Mouse (Mus musculus) adrenal gland (tissue): ENCODE data around the gene Lrrc38.

Experiments used
- intact Hi-C: fragments of 180-260 bp; cut with DNase I; formaldehyde crosslinking; loops from one replicate; pipeline ENCODE4 v1.15.1; 2025

Lrrc38 gene

GRCm38 (mm10) chr4:143350047-143351015 lies 774 bp downstream of the Lrrc38 start:
- intact Hi-C loops = no loop called here

DNA sequence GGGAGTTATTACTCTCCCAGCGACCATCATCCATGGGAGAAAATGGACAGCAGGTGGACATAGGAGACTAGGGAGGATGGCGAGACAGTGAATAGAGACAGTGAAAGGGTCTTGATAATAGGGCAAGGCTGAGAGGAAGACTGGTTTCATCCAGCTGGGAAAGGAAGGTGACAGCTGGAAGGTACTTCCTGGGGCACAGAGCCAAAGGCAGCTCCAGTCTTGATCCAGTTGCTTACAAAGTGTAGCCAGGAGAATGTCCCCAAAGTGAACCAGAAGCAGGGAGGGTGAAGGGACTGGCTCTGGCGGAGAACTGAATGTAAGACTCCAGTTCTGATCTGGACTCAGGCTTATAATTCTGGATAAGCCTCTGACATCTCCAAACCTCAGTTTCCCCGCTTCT lies 2.7 kb downstream of the Lrrc38 start:
- intact Hi-C loops = no loop called here

DNA sequence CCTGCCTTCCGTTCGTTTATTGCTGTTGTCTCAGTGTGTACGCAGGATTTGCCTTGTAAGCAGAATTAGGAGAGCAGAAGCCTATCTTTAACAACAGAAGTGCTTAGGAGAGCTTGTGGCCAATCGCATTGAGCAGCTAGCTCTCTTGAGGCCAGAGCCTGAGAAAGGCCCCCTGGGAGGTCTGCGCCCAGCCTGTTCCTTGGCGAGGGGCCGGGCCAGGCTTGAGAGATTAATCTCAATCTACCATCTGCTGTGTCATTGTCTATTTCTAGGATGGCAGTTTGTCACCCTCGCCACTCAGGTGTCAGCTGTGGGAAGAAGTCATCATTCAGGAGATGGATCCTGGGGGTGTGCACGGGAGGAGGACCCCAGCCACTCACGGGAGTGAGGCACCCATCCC lies 12.0 kb downstream of the Lrrc38 start:
- intact Hi-C loops = no loop called here

DNA sequence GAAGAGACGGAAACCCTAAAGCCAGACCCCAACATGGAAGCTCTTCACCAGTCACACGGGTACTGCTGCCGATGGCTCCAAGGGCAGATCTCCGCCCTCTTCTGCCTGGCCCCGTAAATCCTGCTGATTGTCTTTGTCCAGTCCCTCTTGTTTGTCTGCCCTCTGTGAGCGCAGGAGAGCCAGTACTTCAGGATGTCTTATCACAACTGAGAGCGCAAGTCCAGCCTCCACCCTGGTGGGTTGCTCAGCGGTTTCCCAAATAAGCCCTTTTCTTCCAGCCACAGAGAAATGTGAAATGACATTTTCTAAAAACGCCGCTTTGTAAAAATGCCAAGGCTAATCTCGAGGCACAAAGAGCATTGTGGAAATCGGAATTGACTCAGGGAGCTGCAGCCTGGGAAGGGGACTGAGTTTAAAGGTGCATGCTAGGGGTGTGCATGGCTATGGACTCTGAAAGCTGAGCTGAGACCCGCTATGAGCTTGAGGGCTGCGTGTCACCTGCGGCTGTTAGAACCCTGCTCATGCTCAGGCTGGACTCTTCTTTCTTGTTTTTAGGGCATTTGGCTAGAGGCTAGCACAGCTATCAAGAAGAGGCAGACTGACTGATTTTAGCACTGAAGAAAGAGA lies 17.0 kb downstream of the Lrrc38 start:
- intact Hi-C loops = no loop called here

DNA sequence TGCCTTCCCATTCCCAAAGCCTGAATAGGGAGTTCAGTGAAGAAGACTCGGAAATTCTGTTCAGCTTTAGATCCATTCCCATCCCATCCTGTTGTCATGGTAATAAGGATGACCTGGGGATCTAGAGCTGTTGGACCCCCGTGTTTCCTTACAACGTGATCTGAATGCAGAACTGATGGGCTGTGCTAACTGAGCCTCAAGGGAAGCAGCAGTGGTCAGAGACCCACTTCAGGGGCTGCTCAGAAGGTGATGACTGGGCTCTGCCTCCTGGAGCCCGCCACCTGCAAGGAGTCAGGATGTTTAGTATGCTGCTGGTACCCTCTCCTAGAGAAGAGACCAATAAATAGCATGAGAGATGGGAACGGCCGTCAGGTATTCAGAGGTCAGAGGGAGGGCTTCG lies 29.9 kb downstream of the Lrrc38 start:
- intact Hi-C loops = no loop called here

- intact Hi-C loops = loop anchor here (2.0 kb wide), 1 partner anchor 55 kb away; no protein-coding TSS in a partner anchor
Observed at GRCm38 (mm10) chr4:143379931-143380715, 30.6 kb downstream of the Lrrc38 start.

DNA sequence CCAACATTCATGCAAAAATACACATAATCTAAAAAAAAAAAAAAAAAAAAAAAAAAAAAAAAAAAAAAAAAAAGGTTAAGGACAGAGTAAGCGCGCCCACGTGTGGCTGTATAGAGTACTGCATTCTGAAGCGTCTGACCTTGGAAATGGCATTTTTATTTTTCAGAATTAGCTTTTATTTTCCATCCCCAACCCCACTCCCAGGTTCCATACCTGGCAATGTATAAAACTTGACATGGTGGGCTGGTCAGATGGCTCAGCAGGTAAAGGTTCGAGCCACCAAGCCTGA lies 31.1 kb downstream of the Lrrc38 start:
- intact Hi-C loops = loop anchor here (2.0 kb wide), 1 partner anchor 56 kb away; no protein-coding TSS in a partner anchor

GRCm38 (mm10) chr4:143382163-143382562 lies 32.6 kb downstream of the Lrrc38 start:
- intact Hi-C loops = no loop called here

DNA sequence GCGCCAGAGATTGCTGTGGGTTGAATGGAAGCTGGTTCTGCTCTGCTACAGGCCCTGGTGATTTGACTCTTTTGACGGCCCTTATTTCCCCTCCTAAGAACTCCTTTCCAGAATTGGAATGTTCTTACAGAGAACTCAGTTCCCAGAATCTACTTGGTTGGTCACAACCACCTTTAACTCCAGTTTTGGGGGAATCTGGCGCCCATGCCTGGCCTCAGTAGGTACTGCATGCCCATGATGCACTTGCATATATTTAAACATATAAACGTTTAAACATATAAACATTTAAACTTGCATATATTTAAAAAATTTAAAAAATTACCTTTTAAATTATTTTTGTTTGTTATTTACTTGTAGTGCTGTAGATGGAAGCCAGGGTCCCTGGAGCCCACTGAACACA lies 34.1 kb downstream of the Lrrc38 start:
- intact Hi-C loops = no loop called here

DNA sequence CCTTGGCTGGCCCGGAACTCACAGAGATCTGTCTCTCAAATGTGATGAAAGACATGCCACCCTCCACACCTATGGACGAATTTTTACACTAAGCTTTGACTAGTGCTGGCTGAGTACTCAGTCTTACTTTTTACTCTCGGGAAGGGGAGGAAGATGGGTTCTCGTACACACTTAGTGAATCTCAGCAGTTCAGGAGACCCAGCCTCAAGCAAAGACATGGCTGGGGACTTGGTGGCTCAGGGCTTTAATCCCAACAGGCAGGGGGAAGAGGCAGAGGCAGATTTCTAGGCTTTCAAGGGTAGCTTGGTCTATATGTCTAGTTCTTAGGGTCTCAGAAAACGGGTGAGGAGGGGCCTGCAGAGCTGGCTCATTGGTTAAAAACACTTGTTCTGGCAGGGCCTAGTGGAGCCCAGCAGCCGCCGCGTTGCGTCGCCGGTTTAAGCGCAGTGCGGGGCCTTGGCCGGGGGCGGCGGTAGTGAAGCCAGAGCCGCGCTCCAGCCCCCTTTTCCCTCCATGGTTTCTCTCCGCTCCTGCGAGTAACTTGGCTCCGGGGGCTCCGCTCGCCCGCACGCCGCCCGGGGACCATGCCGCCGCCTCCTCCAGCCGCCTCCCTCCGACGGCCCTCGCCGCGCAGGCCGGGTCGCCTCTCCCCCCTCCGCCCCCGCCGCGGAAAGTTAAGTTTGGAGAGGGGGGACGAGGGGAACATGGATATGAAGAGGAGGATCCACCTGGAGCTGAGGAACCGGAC lies 39.6 kb downstream of the Lrrc38 start:
- intact Hi-C loops = no loop called here

DNA sequence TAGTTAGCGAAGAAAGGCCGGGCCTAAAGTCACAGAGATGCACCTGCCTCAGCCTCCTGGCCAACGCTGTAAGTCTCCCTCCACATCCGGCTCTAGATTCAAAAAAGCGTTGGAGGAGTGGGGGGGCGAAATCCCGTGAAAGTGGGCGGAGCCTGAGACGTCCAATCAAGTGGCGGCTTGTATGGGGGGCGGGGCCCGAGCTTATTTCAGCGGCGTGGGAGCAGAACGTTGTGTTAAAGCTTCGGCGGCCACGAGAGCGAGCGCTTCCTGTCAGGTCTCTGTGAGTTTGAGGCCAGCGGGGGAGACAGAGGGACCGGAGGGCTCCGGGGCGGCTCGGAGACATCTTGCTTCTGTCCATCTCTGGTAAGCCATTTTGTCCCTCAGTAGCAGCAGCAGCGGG lies 44.6 kb downstream of the Lrrc38 start, which contains the start of gene Pramel1:
TSS of gene Pramel1 (plus strand) at position 248 of the 400 bp plus-strand sequence.
- intact Hi-C loops = no loop called here

DNA sequence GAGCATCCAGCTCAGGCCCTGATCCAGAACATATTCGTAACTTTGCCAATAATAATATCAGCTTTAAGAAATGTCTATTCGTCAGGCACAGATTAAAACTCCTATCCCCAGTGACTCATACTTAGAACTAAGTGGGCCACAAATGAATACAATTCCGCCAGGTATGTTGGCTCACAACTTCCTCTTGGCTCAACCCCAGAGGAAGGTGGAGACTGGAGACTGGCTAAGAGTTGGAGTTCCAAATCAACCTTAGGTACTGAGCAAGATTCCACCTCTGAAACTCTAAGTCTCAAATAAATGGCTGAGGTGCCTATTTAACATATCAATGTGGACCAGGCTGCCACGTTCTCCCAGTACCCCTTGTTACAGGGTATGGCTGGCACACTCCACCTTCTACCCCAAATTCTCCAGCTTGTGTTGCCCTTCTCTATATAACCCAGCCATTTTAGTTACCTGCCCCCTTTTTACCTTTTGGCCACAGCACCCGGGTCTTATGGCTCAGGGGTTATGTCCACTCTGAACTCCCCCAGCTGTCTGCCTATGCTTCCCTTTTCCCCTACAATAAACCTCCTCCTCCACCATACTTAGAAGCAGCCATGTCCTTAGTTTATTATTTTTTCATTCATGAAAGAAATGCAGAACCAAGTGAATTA lies 62.1 kb downstream of the Lrrc38 start:
- intact Hi-C loops = no loop called here

- intact Hi-C loops = no loop called here
Observed at GRCm38 (mm10) chr4:143412219-143413092, 62.9 kb downstream of the Lrrc38 start, which contains the start of gene Pramef8. Pramef8 (plus strand) TSS chr4:143412426.

DNA sequence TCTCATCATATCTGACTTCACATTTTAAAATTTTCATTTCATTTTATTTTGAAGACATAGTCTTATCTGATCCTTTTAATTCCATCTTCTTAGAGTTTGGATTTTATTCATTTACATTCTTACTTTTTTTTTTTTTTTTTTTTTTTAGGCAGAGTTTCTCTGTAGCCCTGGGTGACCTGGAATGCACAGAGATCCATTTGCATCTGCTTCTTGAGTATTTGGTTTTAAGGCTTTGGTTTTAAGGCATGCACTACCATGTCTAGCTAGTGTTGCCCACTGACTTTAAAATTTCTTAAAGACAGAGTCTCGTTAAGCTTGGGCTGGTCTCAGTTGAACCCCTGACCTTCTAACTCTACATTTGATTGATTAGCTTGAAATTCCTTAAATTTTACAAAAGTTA lies 64.1 kb downstream of the Lrrc38 start:
- intact Hi-C loops = no loop called here

- intact Hi-C loops = no loop called here
Observed at GRCm38 (mm10) chr4:143414121-143414520, 64.6 kb downstream of the Lrrc38 start.
